Mouse (Mus musculus) liver, embryonic 14.5 days (tissue): ENCODE results near the gene Umps. TPM values are rescaled to one million over a fixed set of nuclear protein-coding genes. Genes with fewer than 3 reads are reported as not detected.

Experiments
- ATAC-seq: fragments of 200-750 bp; cut with Nextera tagmentation; 2 replicates; pipeline ENCODE4 v1.8.0; 2017; ENCODE audit warnings: moderate number of reproducible peaks, mild to moderate bottlenecking, moderate library complexity; ENCODE audit not compliant: insufficient read depth
- DNase-seq, 3 experiments: peaks; one replicate each; pipeline ENCODE4 v3.0.0-alpha.2; 2012 to 2013; ENCODE audit warnings: low read depth in 3 of 3, low spot score in 3 of 3
- H3K27ac ChIP-seq: fragments of 300-500 bp; sonication (generic); 2 replicates; pipeline ENCODE4 v1.5.1; 2014; ENCODE audit warnings: moderate library complexity, mild to moderate bottlenecking, control low read depth, inconsistent platforms
- H3K27me3 ChIP-seq: fragments of 300-500 bp; sonication (generic); 2 replicates; pipeline ENCODE4 v1.6.1; 2014; ENCODE audit warnings: mild to moderate bottlenecking, low read length, moderate library complexity; ENCODE audit not compliant: control insufficient read depth, insufficient read depth
- H3K36me3 ChIP-seq: fragments of 300-500 bp; sonication (generic); replicated peaks from 2 replicates; pipeline ENCODE4 v1.6.1; 2014; ENCODE audit warnings: low read depth; ENCODE audit not compliant: control insufficient read depth, insufficient read depth
- H3K4me1 ChIP-seq, 2 experiments: fragments of 200-500 bp in 1 of 2; fragments of 300-500 bp in 1 of 2; sonication (generic) in 1 of 2; replicated peaks; 2 replicates each; pipeline ENCODE4 v1.6.1; 2012 to 2014; ENCODE audit warnings: antibody characterized with exemption in 1 of 2, inconsistent platforms in 1 of 2, low read length in 1 of 2; ENCODE audit not compliant: control insufficient read depth in 2 of 2, insufficient read depth in 2 of 2
- H3K4me2 ChIP-seq: fragments of 300-500 bp; sonication (generic); 2 replicates; pipeline ENCODE4 v1.6.1; 2014; ENCODE audit warnings: low read depth, mild to moderate bottlenecking, control low read depth, moderate library complexity
- H3K4me3 ChIP-seq, 2 experiments: fragments of 200-500 bp in 1 of 2; fragments of 300-500 bp in 1 of 2; sonication (generic) in 1 of 2; 2 replicates each; pipeline ENCODE4 v1.5.1; 2012 to 2014; ENCODE audit warnings: low read depth in 2 of 2, low read length in 2 of 2, mild to moderate bottlenecking in 2 of 2, control low read depth in 1 of 2, inconsistent platforms in 1 of 2, moderate library complexity in 1 of 2; ENCODE audit not compliant: insufficient read depth in 1 of 2
- H3K9ac ChIP-seq: fragments of 300-500 bp; sonication (generic); replicated peaks from 2 replicates; pipeline ENCODE4 v1.6.1; 2014; ENCODE audit warnings: mild to moderate bottlenecking, control low read depth, moderate library complexity
- H3K9me3 ChIP-seq: fragments of 300-500 bp; sonication (generic); 2 replicates; pipeline ENCODE4 v1.6.1; 2016; ENCODE audit warnings: low read length, mixed read lengths; ENCODE audit not compliant: control insufficient read depth
- CTCF ChIP-seq: IDR thresholded peaks from 2 replicates; pipeline ENCODE4 v1.5.1; 2016; ENCODE audit warnings: antibody characterized with exemption, low read depth, control low read depth
- EP300 ChIP-seq: IDR thresholded peaks from 2 replicates; pipeline ENCODE4 v1.6.1; 2016; ENCODE audit warnings: antibody characterized with exemption, low read depth
- WGBS: fragments of 180-500 bp; shearing (Covaris S2); extraction: QIAGEN DNeasy Blood & Tissue Kit; methylation state at CpG from one replicate; pipeline ENCODE4 v1.1.7; 2014; ENCODE audit not compliant: insufficient replicate concordance; 5-methylcytosine and 5-hydroxymethylcytosine counted together
- polyA plus RNA-seq, 2 experiments: library from polyadenylated mRNA; depleted of rRNA in 1 of 2; stranded (reverse) in 1 of 2; unstranded in 1 of 2; fragments of >200 nt; fragmentation: Nextera tagmentation in 1 of 2; extraction: Ambion mirVana in 1 of 2; gene quantifications; 2 replicates each; pipeline versions ENCODE4 v1.2.1 to v1.2.3; 2012 to 2014

The Umps gene
- polyA plus RNA-seq, 2 experiments, result 23.7 to 38.9 TPM

DNA sequence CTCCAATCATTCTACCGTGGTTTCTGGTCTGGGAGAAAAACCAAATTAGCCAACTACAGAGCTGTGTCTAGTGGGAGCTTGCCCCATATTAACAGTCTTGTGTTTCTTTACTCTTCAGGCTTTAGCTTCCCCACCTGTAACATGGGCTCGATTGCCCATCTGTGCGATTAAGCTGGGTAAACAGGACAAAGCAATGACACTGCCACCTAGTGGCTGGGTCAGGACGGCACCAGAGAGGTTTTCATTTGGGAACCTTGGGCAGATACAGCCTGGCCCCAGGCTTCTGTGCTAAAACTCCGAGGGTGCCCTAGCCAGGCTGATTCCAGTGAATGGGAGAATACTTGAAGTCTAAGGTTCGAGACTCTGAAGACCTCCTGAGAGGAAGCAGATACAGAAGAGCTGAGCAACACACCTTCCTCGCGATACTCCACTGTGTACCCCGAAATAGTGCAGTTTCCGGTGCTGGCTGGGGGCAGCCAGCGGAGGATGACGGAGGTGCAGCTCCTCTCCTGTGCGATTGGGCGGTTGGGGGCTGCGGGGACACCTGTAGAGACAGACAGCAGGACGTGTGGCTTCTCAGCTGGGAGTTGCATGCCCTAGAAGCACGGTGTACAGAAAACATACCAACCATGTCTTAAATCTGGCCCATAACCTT, 21.6 kb upstream of the Umps start:
- Histone ChIP-seq H3K4me2 (no peak overlapping the region), H3K27ac (no peak overlapping the region), H3K9me3 (no peaks in the 10 kb centered on the region), H3K27me3 (no peaks in the 10 kb centered on the region), H3K4me1 (no peaks in the 10 kb centered on the region), H3K4me3 (no peak overlapping the region), H3K9ac (no peak overlapping the region), H3K36me3 (no peaks in the 10 kb centered on the region)
- TF ChIP-seq EP300, result no peak
- peak; percentile 92 for TF ChIP-seq CTCF
- ATAC-seq (peak; percentile 23; the same call in 1 of the 2 replicates), DNase-seq (peak in 2 of 3 experiments; percentile 33 to 37)
- WGBS, result 39% methylated on average over 17 of the region's 17 CpGs

DNA sequence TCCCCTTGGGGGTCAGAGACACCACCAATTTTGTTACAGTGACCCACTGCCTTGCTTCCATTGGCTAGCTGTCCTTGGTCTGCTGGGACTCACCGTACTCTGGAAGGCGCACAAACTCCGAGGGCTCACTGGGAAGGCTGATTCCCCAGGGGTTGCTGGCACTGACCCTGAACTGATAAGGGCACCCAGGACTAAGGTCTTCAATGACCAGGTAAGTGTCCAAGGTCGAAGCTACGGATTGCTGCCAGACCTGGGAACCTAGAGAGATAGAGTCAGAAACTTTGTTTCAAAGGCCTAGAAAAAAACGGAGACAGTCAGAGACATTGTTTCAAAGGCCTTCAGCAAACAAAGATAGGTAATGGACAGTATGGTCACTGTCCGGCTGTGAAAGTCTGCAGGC, 20.2 kb upstream of the Umps start:
- H3K4me1 ChIP-seq, result no peaks in the 10 kb centered on the region
- no peak overlapping the region for H3K27ac ChIP-seq
- H3K4me2 ChIP-seq, result no peak overlapping the region
- WGBS, result 64% methylated on average over 7 of the region's 7 CpGs
- no peaks in the 10 kb centered on the region for H3K27me3 ChIP-seq
- DNase-seq, result no peak
- H3K9ac ChIP-seq, result no peak overlapping the region
- no peak for TF ChIP-seq CTCF
- TF ChIP-seq EP300, result no peak
- no peaks in the 10 kb centered on the region for H3K36me3 ChIP-seq
- no peak overlapping the region for H3K4me3 ChIP-seq
- no peak for ATAC-seq
- H3K9me3 ChIP-seq, result no peaks in the 10 kb centered on the region

DNA sequence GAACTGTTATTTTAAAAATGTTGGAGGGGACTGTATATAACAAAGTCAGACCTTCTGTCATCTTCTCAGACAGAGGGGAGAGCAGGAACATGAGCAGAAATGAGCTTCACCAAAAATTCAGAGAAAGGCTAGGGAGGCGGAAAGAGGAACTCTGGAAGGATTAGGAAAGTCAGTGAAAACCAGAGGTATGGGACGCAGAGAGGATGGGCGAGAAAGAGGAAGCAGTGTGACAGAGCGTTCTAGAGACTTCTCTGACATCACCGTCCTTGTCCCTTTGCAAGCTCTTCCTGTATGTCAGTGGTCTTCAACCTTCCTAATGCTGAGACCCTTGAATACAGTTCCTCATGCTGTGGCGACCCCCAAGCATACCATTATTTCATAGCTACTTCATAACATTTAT, 18.5 kb upstream of the Umps start:
- Histone ChIP-seq H3K4me2 (no peak overlapping the region), H3K27ac (no peak overlapping the region), H3K9me3 (no peaks in the 10 kb centered on the region), H3K4me3 (no peak overlapping the region), H3K27me3 (no peaks in the 10 kb centered on the region), H3K4me1 (no peaks in the 10 kb centered on the region), H3K36me3 (no peaks in the 10 kb centered on the region), H3K9ac (no peak overlapping the region)
- 18% methylated on average over 6 of the region's 6 CpGs for WGBS
- no peak for DNase-seq
- ATAC-seq, result no peak
- no peak for TF ChIP-seq CTCF
- TF ChIP-seq EP300, result no peak

DNA sequence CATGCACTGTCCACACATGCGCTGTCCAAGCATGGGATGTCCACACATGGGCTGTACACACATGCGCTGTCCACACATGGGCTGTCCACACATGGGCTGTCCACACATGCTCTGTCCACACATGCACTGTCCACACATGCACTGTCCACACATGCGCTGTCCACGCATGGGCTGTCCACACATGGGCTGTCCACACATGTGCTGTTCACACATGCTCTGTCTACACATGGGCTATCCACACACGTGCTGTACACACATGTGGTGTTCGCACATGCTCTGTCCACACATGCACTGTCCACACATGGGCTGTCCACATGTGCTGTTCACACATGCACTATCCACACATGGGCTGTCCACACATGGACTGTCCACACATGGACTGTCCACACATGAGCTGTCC, 16.9 kb upstream of the Umps start:
- Histone ChIP-seq H3K9ac (no peak overlapping the region), H3K27ac (no peak overlapping the region), H3K4me1 (no peaks in the 10 kb centered on the region), H3K4me3 (no peak overlapping the region), H3K36me3 (no peaks in the 10 kb centered on the region), H3K27me3 (no peaks in the 10 kb centered on the region), H3K9me3 (no peaks in the 10 kb centered on the region), H3K4me2 (no peak overlapping the region)
- ATAC-seq, result no peak
- TF ChIP-seq EP300 (no peak), CTCF (no peak)
- WGBS, result 78% methylated on average over 6 of the region's 6 CpGs
- no peak for DNase-seq

DNA sequence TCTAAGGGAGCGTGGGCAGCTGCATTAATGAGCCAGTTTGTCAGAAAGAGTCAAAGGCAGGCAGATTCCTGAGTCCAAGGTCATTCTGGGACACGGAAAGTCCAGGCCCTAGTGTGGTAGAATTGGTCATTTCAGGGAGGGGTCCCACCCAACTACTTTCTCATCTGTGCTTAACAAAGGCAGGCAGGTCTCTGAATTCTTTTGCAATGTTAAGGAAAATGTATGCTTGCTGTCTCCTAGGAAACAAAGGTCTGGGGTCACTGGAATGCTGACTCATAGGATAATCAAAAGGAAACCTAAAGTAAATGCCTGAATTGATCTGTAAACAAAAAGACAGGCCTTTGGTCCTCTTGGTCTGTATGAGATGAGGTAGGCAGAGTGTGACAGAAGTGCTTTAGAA, 13.0 kb upstream of the Umps start:
- Histone ChIP-seq H3K4me2 (no peak overlapping the region), H3K9me3 (no peaks in the 10 kb centered on the region), H3K4me1 (no peaks in the 10 kb centered on the region), H3K9ac (no peak overlapping the region), H3K27ac (no peak overlapping the region), H3K36me3 (no peaks in the 10 kb centered on the region), H3K27me3 (no peaks in the 10 kb centered on the region), H3K4me3 (no peak overlapping the region)
- no peak for TF ChIP-seq CTCF
- TF ChIP-seq EP300, result no peak
- 54% methylated on average over 2 of the region's 2 CpGs for WGBS
- DNase-seq (no peak), ATAC-seq (no peak)
